Mouse (Mus musculus) stomach, postnatal 0 days (tissue): Measurements from ENCODE around the gene Mitd1.
A peak's percentile ranks its signal among the peaks of the same experiment; 100 is the strongest.

Source experiments
- CTCF ChIP-seq: IDR thresholded peaks from 2 replicates; pipeline ENCODE4 v1.5.1; 2016; ENCODE audit warnings: antibody characterized with exemption, low read depth, mild to moderate bottlenecking, moderate library complexity
- EP300 ChIP-seq: optimal IDR thresholded peaks from 2 replicates; pipeline ENCODE3; 2016; ENCODE audit warnings: antibody characterized with exemption

GRCm38 (mm10) chr1:37917666-37918065, 27.5 kb upstream of the Mitd1 start:
- TF ChIP-seq EP300 (no peak), CTCF (0 out of 2 replicates have a peak, but pooled peaks have one; percentile 0)
